Mouse (Mus musculus) forebrain, postnatal 0 days (tissue): ENCODE measurements around the gene Slc39a11. TPM values are rescaled to one million over a fixed set of nuclear protein-coding genes. Genes with fewer than 3 reads are reported as not detected.

Source experiments
- ATAC-seq: fragments of 200-750 bp; cut with Nextera tagmentation; 2 replicates; pipeline ENCODE4 v1.8.0; 2017; ENCODE audit warnings: mild to moderate bottlenecking, moderate library complexity
- DNase-seq: peaks from one replicate; pipeline ENCODE4 v3.0.0-alpha.2; 2015
- H3K27ac ChIP-seq: fragments of 300-500 bp; sonication (generic); 2 replicates; pipeline ENCODE4 v1.5.1; 2014; ENCODE audit warnings: low read depth, mild to moderate bottlenecking, antibody characterized with exemption, low read length, moderate library complexity, mixed read lengths
- H3K27me3 ChIP-seq: fragments of 300-500 bp; sonication (generic); 2 replicates; pipeline ENCODE4 v1.6.1; 2014; ENCODE audit warnings: mild to moderate bottlenecking, low read length, mixed read lengths; ENCODE audit not compliant: insufficient read depth
- H3K36me3 ChIP-seq: fragments of 300-500 bp; sonication (generic); 2 replicates; pipeline ENCODE4 v1.6.1; 2014; ENCODE audit warnings: mild to moderate bottlenecking, moderate library complexity; ENCODE audit not compliant: insufficient read depth
- H3K4me1 ChIP-seq: fragments of 300-500 bp; sonication (generic); 2 replicates; pipeline ENCODE4 v1.6.1; 2014; ENCODE audit warnings: antibody characterized with exemption; ENCODE audit not compliant: insufficient read depth
- H3K4me2 ChIP-seq: fragments of 300-500 bp; sonication (generic); 2 replicates; pipeline ENCODE4 v1.6.1; 2014; ENCODE audit warnings: low read depth, mild to moderate bottlenecking, moderate library complexity
- H3K4me3 ChIP-seq: fragments of 300-500 bp; sonication (generic); 2 replicates; pipeline ENCODE4 v1.5.1; 2014; ENCODE audit warnings: low read depth, low read length, mixed read lengths
- H3K9ac ChIP-seq: fragments of 300-500 bp; sonication (generic); 2 replicates; pipeline ENCODE4 v1.6.1; 2014; ENCODE audit warnings: mild to moderate bottlenecking
- H3K9me3 ChIP-seq: fragments of 300-500 bp; sonication (generic); 2 replicates; pipeline ENCODE4 v1.6.1; 2016; ENCODE audit warnings: low read length
- CTCF ChIP-seq: sonication (generic); IDR thresholded peaks from 2 replicates; pipeline ENCODE4 v1.5.1; 2016; ENCODE audit warnings: antibody characterized with exemption, control low read depth, low read depth
- WGBS: fragments of 180-500 bp; shearing (Covaris S2); extraction: QIAGEN DNeasy Blood & Tissue Kit; methylation state at CpG from one replicate; pipeline ENCODE4 v1.1.7; 2014; 5-methylcytosine and 5-hydroxymethylcytosine counted together
- polyA plus RNA-seq: library from polyadenylated mRNA; unstranded; fragments of >200 nt; fragmentation: Nextera tagmentation; extraction: Ambion mirVana; gene quantifications from 2 replicates; pipeline ENCODE4 v1.2.1, GENCODE M21; 2015
- total RNA-seq: library from RNA; depleted of rRNA; stranded (reverse); fragments of >200 nt; gene quantifications from 2 replicates; pipeline ENCODE4 v1.2.3, GENCODE M21; 2014

Slc39a11 gene
- total and polyA plus RNA-seq, 2 experiments from 2014 or later = 39.1 to 48.2 TPM

- H3K4me2 ChIP-seq = no peak overlapping the region
- DNase-seq (no peak), ATAC-seq (no peak)
- no peaks in the 10 kb centered on the region for H3K9me3 ChIP-seq
- H3K36me3 ChIP-seq = no peaks in the 10 kb centered on the region
- 0 out of 2 replicates have a peak, but pooled peaks cover 3% of the 10 kb centered on the region for H3K4me1 ChIP-seq
- H3K27ac ChIP-seq = no peak overlapping the region
- H3K4me3 ChIP-seq = no peak overlapping the region
- WGBS = 85% methylated on average over 20 of the region's 20 CpGs
- H3K9ac ChIP-seq = no peak overlapping the region
- TF ChIP-seq CTCF = no peak
- H3K27me3 ChIP-seq = no peaks in the 10 kb centered on the region
Measured at GRCm38 (mm10) chr11:113490530-113491520, 159.1 kb downstream of the Slc39a11 start.

DNA sequence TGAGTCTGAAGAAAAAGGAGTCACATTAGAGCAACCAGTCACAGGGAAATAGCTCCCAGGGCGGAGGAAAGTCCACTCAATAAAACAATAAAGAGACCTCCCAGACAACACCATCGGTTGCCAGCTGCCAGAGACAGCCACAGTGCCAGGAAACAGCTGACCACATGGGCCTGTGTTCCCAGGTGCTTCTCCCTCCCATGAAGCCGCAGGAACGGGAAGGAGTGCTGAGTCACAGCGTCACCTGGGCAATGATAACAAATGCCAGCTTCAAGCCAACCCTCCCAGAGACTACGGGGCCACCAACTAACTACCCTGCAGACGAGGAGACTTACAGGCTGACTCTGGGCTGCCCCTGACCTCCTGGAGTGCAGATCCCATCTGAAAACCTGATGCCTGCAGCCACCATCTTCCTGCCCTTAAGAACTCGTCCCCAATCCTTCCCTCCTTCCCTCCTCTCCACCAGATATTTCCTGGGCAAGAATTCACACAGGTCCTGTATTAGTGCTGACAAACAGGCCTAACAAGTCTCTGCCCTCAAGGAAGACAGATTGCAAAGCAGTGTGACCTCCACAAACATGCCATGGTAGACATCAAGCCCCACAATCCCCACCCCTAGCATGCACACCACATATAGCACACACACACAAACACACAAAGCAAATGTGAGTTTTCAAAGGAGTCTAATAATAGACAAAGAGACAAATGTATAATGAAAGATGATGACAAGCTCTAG is 162.1 kb downstream of the Slc39a11 start:
- Histone ChIP-seq H3K27me3 (no peaks in the 10 kb centered on the region), H3K4me3 (no peak overlapping the region), H3K36me3 (no peaks in the 10 kb centered on the region), H3K4me1 (no peaks in the 10 kb centered on the region), H3K9me3 (no peaks in the 10 kb centered on the region), H3K4me2 (no peak overlapping the region), H3K9ac (no peak overlapping the region), H3K27ac (no peak overlapping the region)
- DNase-seq (no peak), ATAC-seq (no peak)
- TF ChIP-seq CTCF = no peak
- WGBS = 65% methylated on average over 8 of the region's 8 CpGs

DNA sequence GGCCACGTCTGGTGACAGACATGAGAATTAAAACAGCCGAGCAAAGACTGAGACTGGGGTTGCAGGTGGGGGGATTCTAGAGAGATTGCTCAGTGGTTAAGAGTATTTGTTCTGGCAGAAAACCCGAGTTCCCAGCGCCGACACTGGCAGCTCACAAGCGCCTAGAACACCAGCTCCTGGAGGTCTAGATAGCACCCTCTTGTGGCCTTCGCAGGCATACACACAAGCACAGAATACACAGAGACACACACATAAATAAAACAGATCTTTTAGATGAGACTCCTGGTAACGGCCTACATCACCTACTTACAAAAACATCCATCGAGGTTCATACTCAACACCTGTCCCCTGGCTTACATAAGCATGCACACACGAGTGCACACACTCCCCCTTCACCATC is 165.8 kb downstream of the Slc39a11 start:
- H3K9me3 ChIP-seq = no peaks in the 10 kb centered on the region
- no peak overlapping the region for H3K4me2 ChIP-seq
- no peaks in the 10 kb centered on the region for H3K27me3 ChIP-seq
- H3K27ac ChIP-seq = no peak overlapping the region
- no peak overlapping the region for H3K4me3 ChIP-seq
- no peak for DNase-seq
- peak; percentile 30; the same call in 1 of the 2 replicates for TF ChIP-seq CTCF
- WGBS = 91% methylated on average over 10 of the region's 10 CpGs
- no peaks in the 10 kb centered on the region for H3K4me1 ChIP-seq
- no peak for ATAC-seq
- H3K9ac ChIP-seq = no peak overlapping the region
- H3K36me3 ChIP-seq = no peaks in the 10 kb centered on the region

GRCm38 (mm10) chr11:113477550-113477949 is 172.3 kb downstream of the Slc39a11 start:
- Histone ChIP-seq H3K4me1 (0 out of 2 replicates have a peak, but pooled peaks cover 8% of the 10 kb centered on the region), H3K27ac (peak overlapping the region; percentile 69), H3K4me2 (no peak overlapping the region), H3K9ac (no peak overlapping the region), H3K4me3 (no peak overlapping the region), H3K36me3 (no peaks in the 10 kb centered on the region), H3K27me3 (no peaks in the 10 kb centered on the region), H3K9me3 (no peaks in the 10 kb centered on the region)
- 17% methylated on average over 9 of the region's 9 CpGs for WGBS
- TF ChIP-seq CTCF = no peak
- DNase-seq (peak; percentile 82), ATAC-seq (peak; percentile 91)

GRCm38 (mm10) chr11:113476720-113477119 is 173.2 kb downstream of the Slc39a11 start:
- Histone ChIP-seq H3K4me3 (no peak overlapping the region), H3K4me2 (no peak overlapping the region), H3K27ac (no peak overlapping the region), H3K4me1 (0 out of 2 replicates have a peak, but pooled peaks cover 8% of the 10 kb centered on the region), H3K9ac (no peak overlapping the region), H3K27me3 (no peaks in the 10 kb centered on the region), H3K9me3 (no peaks in the 10 kb centered on the region), H3K36me3 (no peaks in the 10 kb centered on the region)
- ATAC-seq (no peak), DNase-seq (no peak)
- no peak for TF ChIP-seq CTCF
- 49% methylated on average over 9 of the region's 9 CpGs for WGBS

- no peaks in the 10 kb centered on the region for H3K27me3 ChIP-seq
- H3K4me1 ChIP-seq = 0 out of 2 replicates have a peak, but pooled peaks cover 8% of the 10 kb centered on the region
- no peak for TF ChIP-seq CTCF
- 84% methylated on average over 5 of the region's 5 CpGs for WGBS
- ATAC-seq (no peak), DNase-seq (no peak)
- no peak overlapping the region for H3K4me2 ChIP-seq
- no peaks in the 10 kb centered on the region for H3K36me3 ChIP-seq
- H3K4me3 ChIP-seq = no peak overlapping the region
- H3K27ac ChIP-seq = no peak overlapping the region
- no peaks in the 10 kb centered on the region for H3K9me3 ChIP-seq
- no peak overlapping the region for H3K9ac ChIP-seq
Measured at GRCm38 (mm10) chr11:113475491-113475890, 174.4 kb downstream of the Slc39a11 start.

DNA sequence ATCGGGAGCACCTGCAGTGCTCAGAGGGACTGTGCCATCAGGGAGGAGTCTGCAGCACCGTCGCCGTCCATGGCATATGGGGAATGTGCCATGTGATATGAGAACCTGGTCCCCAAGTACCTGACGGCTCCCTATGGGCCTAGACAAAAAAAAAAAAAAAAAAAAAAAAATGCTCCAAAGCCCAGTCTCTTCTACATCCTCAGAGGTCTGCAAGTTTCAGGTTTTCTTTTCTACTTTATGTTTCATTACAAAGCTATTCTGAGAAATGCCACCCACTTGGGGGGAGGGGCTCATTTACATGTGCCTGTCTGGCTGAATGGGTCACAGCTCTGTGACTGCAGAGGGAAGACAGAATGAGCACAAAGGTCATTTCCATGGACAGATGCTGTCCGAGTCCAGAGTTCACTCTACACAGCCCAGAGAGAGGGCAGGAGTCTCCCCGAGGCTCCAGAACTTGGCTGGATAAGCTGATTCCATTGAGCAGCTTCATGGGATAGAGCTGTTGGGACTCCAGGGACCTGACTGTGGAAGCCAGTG is 175.8 kb downstream of the Slc39a11 start:
- WGBS = 69% methylated on average over 7 of the region's 7 CpGs
- no peak for ATAC-seq
- H3K4me2 ChIP-seq = no peak overlapping the region
- no peak for TF ChIP-seq CTCF
- no peak for DNase-seq
- H3K4me3 ChIP-seq = no peak overlapping the region
- H3K9me3 ChIP-seq = no peaks in the 10 kb centered on the region
- H3K36me3 ChIP-seq = no peaks in the 10 kb centered on the region
- H3K9ac ChIP-seq = no peak overlapping the region
- no peak overlapping the region for H3K27ac ChIP-seq
- no peaks in the 10 kb centered on the region for H3K27me3 ChIP-seq
- H3K4me1 ChIP-seq = 0 out of 2 replicates have a peak, but pooled peaks cover 8% of the 10 kb centered on the region
